Mouse (Mus musculus): Measurements from ENCODE around the gene Gm28845. TPM values are rescaled to one million over a fixed set of nuclear protein-coding genes. Genes with fewer than 3 reads are reported as not detected.

Gene Gm28845
- total RNA-seq (2021) (not detected), polyA plus RNA-seq (2012; rRNA removed) (not detected in 2 replicates)
- long read RNA-seq, partial matches to known transcripts, result 0 of 1 reads
- long read RNA-seq, other reads (novel, unspliced or antisense), result 1 of 1 reads

DNA sequence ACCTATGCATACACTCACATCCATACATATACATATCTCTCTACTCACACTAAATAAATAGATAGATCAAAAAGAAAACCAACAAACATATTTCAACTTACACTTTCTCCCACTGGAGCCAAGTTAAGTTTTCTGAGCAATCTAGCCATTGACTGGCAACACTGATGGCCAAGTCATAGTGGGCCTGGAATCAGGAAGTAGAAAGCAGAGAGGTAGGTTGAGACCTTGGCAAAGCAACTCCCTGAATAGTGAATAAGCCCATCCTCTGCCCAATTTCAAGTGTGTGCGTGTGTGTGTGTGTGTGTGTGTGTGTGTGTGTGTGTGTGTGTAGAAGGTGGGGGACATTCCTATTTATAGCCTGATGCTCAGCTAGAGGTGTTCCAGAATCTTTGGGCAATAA is at the start of gene Gm28845:
TSS of gene Gm28845 (minus strand) at position 121 of the 400 bp plus-strand sequence.
- DNase-seq, result no peak

DNA sequence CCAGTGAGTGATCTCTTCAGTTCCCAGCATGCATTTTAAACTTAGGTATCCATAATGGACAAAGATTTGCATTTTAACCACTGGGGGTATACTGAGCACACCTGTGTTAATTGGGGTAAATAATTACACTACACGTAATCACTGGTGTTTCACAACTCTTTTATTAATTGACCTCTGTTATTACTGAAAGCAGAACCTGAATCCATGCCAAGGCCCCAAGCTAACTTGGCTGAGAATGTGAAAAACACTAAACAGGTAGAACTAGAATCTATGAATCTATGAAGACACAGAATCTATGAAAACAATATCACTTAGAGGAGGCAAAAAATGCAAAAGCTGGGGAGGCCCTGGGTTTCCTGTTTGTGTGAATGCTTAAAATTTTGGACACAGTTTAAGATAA is 48.1 kb upstream of the Gm28845 start:
- DNase-seq, result no peak

DNA sequence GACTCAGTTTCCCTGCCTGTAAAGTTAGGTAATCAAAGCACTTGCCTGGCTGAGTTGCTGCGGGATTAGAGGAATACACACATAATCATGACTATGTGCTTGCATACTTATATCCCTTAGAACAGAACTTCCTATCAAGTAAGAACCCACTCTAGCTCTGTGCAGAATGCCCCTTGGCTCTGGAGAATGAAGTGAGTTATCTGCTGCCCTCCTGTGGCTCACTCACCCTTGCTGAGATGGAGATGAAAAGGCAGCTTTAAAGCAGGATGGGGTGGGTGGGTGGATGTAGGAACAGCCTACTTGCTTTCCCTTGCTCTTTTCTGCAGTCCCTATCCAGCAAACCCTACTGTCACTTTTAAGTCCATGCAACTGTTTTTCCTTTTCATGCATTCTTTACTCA is 42.9 kb upstream of the Gm28845 start:
- DNase-seq, result no peak

GRCm38 (mm10) chr1:65156111-65156510 is 36.8 kb upstream of the Gm28845 start:
- no peak for DNase-seq

DNA sequence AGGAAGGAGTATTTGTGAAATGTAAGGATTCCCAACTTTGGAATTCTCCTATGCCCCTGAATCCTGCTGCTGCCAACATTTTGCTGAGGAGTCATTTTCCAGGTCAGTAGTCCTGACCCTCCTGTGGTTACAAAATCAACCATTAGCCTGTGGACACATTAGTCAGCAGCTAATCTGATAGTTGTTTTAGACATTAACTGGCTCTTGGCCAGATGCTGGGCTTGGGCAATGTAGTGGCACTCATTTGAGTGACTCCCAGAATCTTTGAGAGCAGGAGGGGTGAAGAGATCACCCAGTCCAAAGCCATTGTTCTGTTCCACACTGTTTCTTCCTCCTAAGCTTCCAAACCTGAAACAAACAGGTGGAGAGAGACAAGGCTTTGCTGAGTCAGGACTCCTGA is 35.5 kb upstream of the Gm28845 start:
- DNase-seq, result peak; percentile 89

GRCm38 (mm10) chr1:65147971-65148370 is 28.6 kb upstream of the Gm28845 start:
- no peak for DNase-seq

GRCm38 (mm10) chr1:65147326-65147725 is 28.0 kb upstream of the Gm28845 start:
- DNase-seq, result no peak

DNA sequence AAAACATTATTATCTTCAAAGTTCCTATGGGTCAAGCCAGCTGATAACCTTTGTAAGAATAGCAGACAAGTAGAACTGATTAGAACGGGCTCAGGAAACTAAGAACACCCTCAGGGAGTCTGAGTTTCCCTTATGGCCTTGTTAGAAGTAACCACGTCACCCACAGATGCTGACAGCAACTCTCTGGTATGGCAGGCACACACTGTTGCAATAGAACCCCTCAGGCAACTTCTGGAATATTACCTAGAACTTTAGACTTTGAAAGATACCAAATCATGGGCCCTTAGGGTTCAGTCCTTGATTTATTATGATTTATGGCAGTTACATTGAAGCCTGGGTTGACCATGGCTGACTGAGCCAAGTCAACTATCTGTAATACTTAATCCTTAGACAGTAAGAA is 27.2 kb upstream of the Gm28845 start:
- DNase-seq, result no peak

DNA sequence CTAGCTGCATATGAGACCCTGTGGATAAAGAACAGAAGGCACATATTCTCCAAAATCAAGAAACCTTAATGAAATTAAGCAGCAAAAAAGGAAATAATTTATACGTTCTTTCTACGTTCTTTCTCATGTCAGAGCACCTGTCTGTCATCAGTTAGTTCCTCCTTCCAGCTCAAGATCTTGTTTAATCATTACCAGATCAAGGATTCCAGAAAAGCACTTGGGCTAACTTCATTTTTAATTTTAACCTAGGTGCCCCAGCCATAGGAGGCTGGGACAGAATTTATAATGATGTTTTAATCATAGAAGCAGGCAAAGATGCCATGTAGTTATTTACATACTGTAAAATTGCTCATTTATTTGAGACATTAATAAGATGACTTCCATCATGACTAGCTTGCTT is 25.4 kb upstream of the Gm28845 start:
- DNase-seq, result no peak

- no peak for DNase-seq
Measured at GRCm38 (mm10) chr1:65137560-65137959, 18.2 kb upstream of the Gm28845 start.

DNA sequence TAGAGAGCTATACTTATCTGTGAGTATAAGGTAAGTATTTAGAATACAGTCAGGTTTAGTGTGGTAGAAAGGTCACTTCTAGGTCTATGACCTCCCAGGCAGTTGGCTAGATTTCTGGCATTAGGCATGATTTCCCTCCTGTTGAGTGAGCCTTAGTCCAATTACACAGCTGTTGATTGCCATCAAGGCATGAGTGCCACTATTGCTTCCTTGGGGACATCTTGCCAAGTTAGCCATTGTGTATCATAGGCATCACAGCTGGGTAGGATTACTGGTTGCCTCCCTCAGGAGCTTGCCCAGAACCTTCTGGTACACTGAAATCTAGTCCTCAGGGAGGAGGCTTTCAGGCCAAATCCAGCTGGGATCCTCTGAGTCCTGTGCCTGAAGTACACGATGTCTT is 13.5 kb upstream of the Gm28845 start:
- no peak for DNase-seq

DNA sequence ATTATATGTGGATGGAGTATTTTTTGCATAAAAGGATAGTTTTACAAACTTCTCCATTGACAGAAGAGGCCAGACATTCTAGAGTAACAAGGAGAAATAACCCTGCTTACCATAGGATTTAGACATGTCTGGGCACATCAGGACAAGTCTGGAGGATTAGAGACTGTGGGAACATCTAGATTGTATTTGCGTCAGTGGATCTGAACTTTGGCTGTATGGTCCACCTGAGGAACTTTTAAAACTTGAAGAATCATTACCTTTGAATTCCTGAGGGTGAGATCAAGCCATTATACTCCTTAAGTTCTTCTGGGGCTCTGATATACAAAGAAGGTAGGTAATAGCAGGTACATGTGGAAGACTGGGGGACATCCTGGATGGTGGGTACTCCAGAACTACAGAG is 12.3 kb upstream of the Gm28845 start:
- DNase-seq, result no peak

DNA sequence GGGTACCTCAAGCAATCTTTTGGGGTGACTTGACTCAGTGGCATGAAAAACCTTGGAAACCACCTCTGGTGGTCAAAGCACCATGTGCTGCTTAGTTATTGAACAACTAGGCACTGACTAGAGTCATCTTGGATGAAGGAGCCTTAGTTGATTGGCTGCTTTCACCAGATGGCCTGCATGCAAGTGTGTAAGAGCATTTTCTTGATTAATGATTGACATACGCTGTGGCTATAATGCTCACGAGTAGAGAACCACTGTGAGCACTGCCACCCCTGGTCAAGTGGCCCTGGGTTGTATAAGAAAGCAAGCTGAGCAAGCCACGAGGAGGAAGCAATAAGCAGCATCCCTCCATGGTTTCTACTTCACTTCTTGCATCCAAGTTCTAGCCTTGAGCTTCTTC is 10.9 kb upstream of the Gm28845 start:
- DNase-seq, result no peak

GRCm38 (mm10) chr1:65129634-65130180 is 10.3 kb upstream of the Gm28845 start:
- DNase-seq, result no peak

GRCm38 (mm10) chr1:65122574-65123372 is 3.4 kb upstream of the Gm28845 start, which contains the start of gene D630023F18Rik:
Gene D630023F18Rik, minus strand, starts transcription at chr1:65123214.
- DNase-seq, result no peak

DNA sequence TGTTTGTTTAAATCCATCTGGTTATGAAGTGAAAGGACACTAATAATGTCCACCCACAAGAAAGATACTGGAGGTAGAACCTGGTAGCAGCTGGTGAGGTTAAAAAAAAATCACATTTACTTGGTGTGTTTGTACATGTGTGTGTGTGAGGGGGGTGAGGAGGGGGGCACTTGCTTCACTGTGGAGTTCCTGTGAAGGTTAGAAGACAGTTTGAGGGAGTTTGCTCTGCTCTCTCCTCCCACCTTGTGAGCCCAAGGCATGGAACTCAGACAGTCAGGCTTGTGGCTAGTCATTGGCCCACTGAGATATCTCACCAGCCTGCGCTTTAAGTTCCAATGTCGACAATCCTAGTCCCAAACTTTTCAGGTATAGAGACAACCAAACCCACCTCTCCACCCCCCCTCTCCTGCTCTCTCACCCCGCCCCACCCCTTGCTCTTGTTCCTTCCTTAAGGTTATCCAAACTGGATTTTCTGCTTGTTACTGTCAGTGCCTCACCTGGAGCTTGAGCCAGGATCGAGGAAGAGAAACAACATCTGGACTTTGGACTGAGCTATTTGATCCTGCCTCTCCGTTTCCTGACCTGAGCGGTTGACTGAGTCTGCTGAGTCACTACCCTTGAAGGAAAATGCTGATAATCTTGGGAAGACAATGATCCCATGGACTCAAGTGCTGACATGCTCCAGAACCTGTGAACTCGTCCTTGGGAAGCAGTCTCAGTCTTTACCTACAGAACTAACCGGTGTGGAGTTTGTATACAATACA is 1.0 kb downstream of the Gm28845 start:
- no peak for DNase-seq

DNA sequence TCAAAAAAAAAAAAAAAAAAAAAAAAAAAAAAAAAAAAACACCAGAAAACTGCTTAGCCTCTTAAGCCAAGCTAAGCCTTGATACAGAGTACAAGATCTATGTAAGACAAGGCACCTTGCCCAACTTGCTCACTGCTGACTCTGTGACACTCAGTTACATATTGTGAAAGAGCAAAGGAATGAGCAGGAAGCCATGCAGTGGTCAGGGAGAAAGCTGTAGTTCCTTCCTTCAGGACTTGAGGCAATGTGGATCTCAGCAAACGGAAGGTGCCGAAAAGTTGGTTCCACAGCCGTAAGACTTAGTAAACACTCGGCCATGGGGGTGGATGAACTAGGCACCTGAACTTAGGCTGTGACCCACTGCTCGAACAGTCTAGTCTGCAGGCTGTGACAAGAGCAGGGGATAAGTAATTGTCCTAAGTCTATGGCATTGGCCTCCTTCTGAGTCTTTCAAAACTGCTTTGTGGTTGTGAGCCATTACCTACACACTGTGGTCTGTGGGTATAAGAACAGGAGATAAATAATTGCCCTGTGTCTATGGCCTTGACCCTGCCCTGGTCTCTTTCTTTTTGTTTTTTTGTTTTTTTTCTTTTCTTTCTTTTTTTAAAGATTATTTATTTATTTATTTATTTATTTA is 5.7 kb downstream of the Gm28845 start:
- peak; percentile 44 for DNase-seq

DNA sequence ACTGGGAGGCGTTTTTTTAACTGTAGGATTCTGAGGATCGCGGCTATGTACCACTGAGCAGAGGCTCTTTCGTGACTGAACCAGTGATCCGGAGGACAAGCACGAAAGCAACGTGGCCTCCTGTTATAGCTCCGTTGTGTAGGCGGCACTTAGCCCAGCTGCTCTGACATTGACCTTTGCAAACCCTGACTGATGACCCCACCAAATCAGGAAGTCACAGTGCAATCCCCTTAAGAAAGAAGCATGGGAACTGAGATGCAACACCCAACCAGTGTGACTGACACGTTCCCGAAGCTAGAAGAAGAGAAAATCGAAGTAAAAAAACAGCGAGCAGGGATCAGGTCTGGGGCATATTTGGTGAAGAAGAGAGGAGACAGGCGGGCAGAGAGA is 6.6 kb downstream of the Gm28845 start:
- DNase-seq, result peak; percentile 51

- DNase-seq, result peak; percentile 76
Measured at GRCm38 (mm10) chr1:65112031-65112806, 7.1 kb downstream of the Gm28845 start.

- DNase-seq, result no peak
Measured at GRCm38 (mm10) chr1:65109756-65110435, 9.5 kb downstream of the Gm28845 start.

- no peak for DNase-seq
Measured at GRCm38 (mm10) chr1:65109196-65109595, 10.2 kb downstream of the Gm28845 start.
